Mouse (Mus musculus) neural tube, embryonic 12.5 days (tissue): ENCODE measurements around the gene Tmem178b. TPM values are rescaled to one million over a fixed set of nuclear protein-coding genes. Genes with fewer than 3 reads are reported as not detected.

Experiments used
- ATAC-seq: fragments of 200-750 bp; cut with Nextera tagmentation; 2 replicates; pipeline ENCODE4 v1.8.0; 2017; ENCODE audit warnings: low read depth, mild to moderate bottlenecking, moderate TSS enrichment, moderate library complexity; ENCODE audit not compliant: low FRiP score
- H3K27ac ChIP-seq: fragments of 300-500 bp; sonication (generic); 2 replicates; pipeline ENCODE4 v1.5.1; 2016
- H3K27me3 ChIP-seq: fragments of 300-500 bp; sonication (generic); replicated peaks from 2 replicates; pipeline ENCODE4 v1.6.1; 2016; ENCODE audit warnings: mild to moderate bottlenecking
- H3K36me3 ChIP-seq: fragments of 300-500 bp; sonication (generic); 2 replicates; pipeline ENCODE4 v1.6.1; 2016; ENCODE audit warnings: mild to moderate bottlenecking
- H3K4me1 ChIP-seq: fragments of 300-500 bp; sonication (generic); 2 replicates; pipeline ENCODE4 v1.6.1; 2016
- H3K4me2 ChIP-seq: fragments of 300-500 bp; sonication (generic); replicated peaks from 2 replicates; pipeline ENCODE4 v1.6.1; 2016; ENCODE audit warnings: mild to moderate bottlenecking
- H3K4me3 ChIP-seq: fragments of 300-500 bp; sonication (generic); 2 replicates; pipeline ENCODE4 v1.5.1; 2016
- H3K9ac ChIP-seq: fragments of 300-500 bp; sonication (generic); 2 replicates; pipeline ENCODE4 v1.6.1; 2016; ENCODE audit warnings: mild to moderate bottlenecking
- H3K9me3 ChIP-seq: fragments of 300-500 bp; sonication (generic); 2 replicates; pipeline ENCODE4 v1.6.1; 2016; ENCODE audit warnings: mild to moderate bottlenecking
- WGBS: fragments of 180-500 bp; shearing (Covaris S2); methylation state at CpG from one replicate; pipeline ENCODE4 v1.1.7; 2016; 5-methylcytosine and 5-hydroxymethylcytosine counted together
- polyA plus RNA-seq: library from polyadenylated mRNA; unstranded; fragments of >200 nt; fragmentation: Nextera tagmentation; extraction: Ambion mirVana; gene quantifications from 2 replicates; pipeline ENCODE4 v1.2.1, GENCODE M21; 2016

Tmem178b gene
- polyA plus RNA-seq, 1 experiment from 2014 or later = 19.5 TPM

GRCm38 (mm10) chr6:40048969-40049908, 176.2 kb downstream of the Tmem178b start:
- peak; percentile 57 for ATAC-seq
- H3K4me2 ChIP-seq = peak overlapping the region; percentile 30; the same call in 1 of the 2 replicates
- no peaks in the 10 kb centered on the region for H3K4me1 ChIP-seq
- H3K27me3 ChIP-seq = no peaks in the 10 kb centered on the region
- 43% methylated on average over 11 of the region's 11 CpGs for WGBS
- H3K4me3 ChIP-seq = no peak overlapping the region
- 0 out of 2 replicates have a peak overlapping the region, but pooled peaks have one; percentile 21 for H3K9ac ChIP-seq
- H3K36me3 ChIP-seq = no peaks in the 10 kb centered on the region
- H3K9me3 ChIP-seq = no peaks in the 10 kb centered on the region
- no peak overlapping the region for H3K27ac ChIP-seq

- H3K4me2 ChIP-seq = no peak overlapping the region
- no peaks in the 10 kb centered on the region for H3K36me3 ChIP-seq
- H3K9ac ChIP-seq = no peak overlapping the region
- WGBS = 55% methylated on average over 6 of the region's 6 CpGs
- no peak overlapping the region for H3K4me3 ChIP-seq
- peak; percentile 61 for ATAC-seq
- no peaks in the 10 kb centered on the region for H3K9me3 ChIP-seq
- no peaks in the 10 kb centered on the region for H3K27me3 ChIP-seq
- H3K4me1 ChIP-seq = no peaks in the 10 kb centered on the region
- H3K27ac ChIP-seq = no peak overlapping the region
These were observed 176.9 kb downstream of the Tmem178b start for GRCm38 (mm10) chr6:40049909-40050484.

- H3K27ac ChIP-seq = no peak overlapping the region
- H3K36me3 ChIP-seq = no peaks in the 10 kb centered on the region
- no peaks in the 10 kb centered on the region for H3K9me3 ChIP-seq
- no peak overlapping the region for H3K9ac ChIP-seq
- 86% methylated on average over 2 of the region's 2 CpGs for WGBS
- H3K27me3 ChIP-seq = no peaks in the 10 kb centered on the region
- no peak overlapping the region for H3K4me3 ChIP-seq
- H3K4me1 ChIP-seq = no peaks in the 10 kb centered on the region
- ATAC-seq = no peak
- no peak overlapping the region for H3K4me2 ChIP-seq
These were observed 178.6 kb downstream of the Tmem178b start for GRCm38 (mm10) chr6:40051698-40052097.

- no peaks in the 10 kb centered on the region for H3K9me3 ChIP-seq
- no peaks in the 10 kb centered on the region for H3K36me3 ChIP-seq
- no peak overlapping the region for H3K27ac ChIP-seq
- ATAC-seq = no peak
- H3K4me3 ChIP-seq = no peak overlapping the region
- WGBS = 84% methylated on average over 1 of the region's 1 CpGs
- H3K27me3 ChIP-seq = no peaks in the 10 kb centered on the region
- no peak overlapping the region for H3K9ac ChIP-seq
- H3K4me2 ChIP-seq = no peak overlapping the region
- H3K4me1 ChIP-seq = no peaks in the 10 kb centered on the region
These were observed 179.5 kb downstream of the Tmem178b start for GRCm38 (mm10) chr6:40052593-40052992.

- WGBS = 73% methylated on average over 3 of the region's 3 CpGs
- no peak overlapping the region for H3K4me2 ChIP-seq
- H3K27me3 ChIP-seq = no peaks in the 10 kb centered on the region
- no peak for ATAC-seq
- H3K27ac ChIP-seq = no peak overlapping the region
- H3K4me1 ChIP-seq = 0 out of 2 replicates have a peak, but pooled peaks cover 5% of the 10 kb centered on the region
- no peaks in the 10 kb centered on the region for H3K36me3 ChIP-seq
- no peak overlapping the region for H3K4me3 ChIP-seq
- H3K9ac ChIP-seq = no peak overlapping the region
- H3K9me3 ChIP-seq = no peaks in the 10 kb centered on the region
These were observed 186.4 kb downstream of the Tmem178b start for GRCm38 (mm10) chr6:40059466-40059865.

- no peaks in the 10 kb centered on the region for H3K9me3 ChIP-seq
- H3K4me2 ChIP-seq = no peak overlapping the region
- no peaks in the 10 kb centered on the region for H3K36me3 ChIP-seq
- 0 out of 2 replicates have a peak, but pooled peaks cover 5% of the 10 kb centered on the region for H3K4me1 ChIP-seq
- no peak for ATAC-seq
- H3K27ac ChIP-seq = no peak overlapping the region
- H3K9ac ChIP-seq = no peak overlapping the region
- 76% methylated on average over 5 of the region's 5 CpGs for WGBS
- no peaks in the 10 kb centered on the region for H3K27me3 ChIP-seq
- H3K4me3 ChIP-seq = no peak overlapping the region
These were observed 188.5 kb downstream of the Tmem178b start for GRCm38 (mm10) chr6:40061327-40062189.

- no peak for ATAC-seq
- Histone ChIP-seq H3K36me3 (no peaks in the 10 kb centered on the region), H3K9ac (no peak overlapping the region), H3K4me2 (no peak overlapping the region), H3K9me3 (no peaks in the 10 kb centered on the region), H3K27me3 (no peaks in the 10 kb centered on the region), H3K4me3 (no peak overlapping the region), H3K4me1 (0 out of 2 replicates have a peak, but pooled peaks cover 5% of the 10 kb centered on the region), H3K27ac (no peak overlapping the region)
- WGBS = 90% methylated on average over 7 of the region's 7 CpGs
These were observed 189.1 kb downstream of the Tmem178b start for GRCm38 (mm10) chr6:40062190-40062501.

- Histone ChIP-seq H3K9me3 (no peaks in the 10 kb centered on the region), H3K4me1 (0 out of 2 replicates have a peak, but pooled peaks cover 5% of the 10 kb centered on the region), H3K4me2 (no peak overlapping the region), H3K27ac (no peak overlapping the region), H3K36me3 (no peaks in the 10 kb centered on the region), H3K9ac (no peak overlapping the region), H3K27me3 (no peaks in the 10 kb centered on the region), H3K4me3 (no peak overlapping the region)
- ATAC-seq = no peak
- 74% methylated on average over 1 of the region's 1 CpGs for WGBS
These were observed 190.4 kb downstream of the Tmem178b start for GRCm38 (mm10) chr6:40063438-40063837.

- no peak overlapping the region for H3K27ac ChIP-seq
- no peak overlapping the region for H3K9ac ChIP-seq
- 0 out of 2 replicates have a peak, but pooled peaks cover 5% of the 10 kb centered on the region for H3K4me1 ChIP-seq
- WGBS = 74% methylated on average over 1 of the region's 1 CpGs
- H3K4me3 ChIP-seq = no peak overlapping the region
- no peak for ATAC-seq
- no peaks in the 10 kb centered on the region for H3K9me3 ChIP-seq
- H3K4me2 ChIP-seq = no peak overlapping the region
- no peaks in the 10 kb centered on the region for H3K27me3 ChIP-seq
- no peaks in the 10 kb centered on the region for H3K36me3 ChIP-seq
These were observed 190.8 kb downstream of the Tmem178b start for GRCm38 (mm10) chr6:40063899-40064298.

- no peaks in the 10 kb centered on the region for H3K36me3 ChIP-seq
- no peaks in the 10 kb centered on the region for H3K9me3 ChIP-seq
- H3K4me2 ChIP-seq = no peak overlapping the region
- no peak overlapping the region for H3K4me3 ChIP-seq
- no peak for ATAC-seq
- H3K4me1 ChIP-seq = 0 out of 2 replicates have a peak, but pooled peaks cover 5% of the 10 kb centered on the region
- no peak overlapping the region for H3K27ac ChIP-seq
- H3K9ac ChIP-seq = no peak overlapping the region
- 75% methylated on average over 2 of the region's 2 CpGs for WGBS
- no peaks in the 10 kb centered on the region for H3K27me3 ChIP-seq
These were observed 191.3 kb downstream of the Tmem178b start for GRCm38 (mm10) chr6:40064342-40064741.

GRCm38 (mm10) chr6:40068467-40068866, 195.4 kb downstream of the Tmem178b start:
- ATAC-seq = no peak
- no peak overlapping the region for H3K27ac ChIP-seq
- H3K4me3 ChIP-seq = no peak overlapping the region
- no peaks in the 10 kb centered on the region for H3K9me3 ChIP-seq
- H3K9ac ChIP-seq = no peak overlapping the region
- H3K4me2 ChIP-seq = no peak overlapping the region
- 87% methylated on average over 6 of the region's 6 CpGs for WGBS
- H3K27me3 ChIP-seq = no peaks in the 10 kb centered on the region
- H3K4me1 ChIP-seq = no peaks in the 10 kb centered on the region
- no peaks in the 10 kb centered on the region for H3K36me3 ChIP-seq

- no peaks in the 10 kb centered on the region for H3K4me1 ChIP-seq
- H3K4me3 ChIP-seq = no peak overlapping the region
- WGBS = 76% methylated on average over 3 of the region's 3 CpGs
- no peaks in the 10 kb centered on the region for H3K27me3 ChIP-seq
- H3K9me3 ChIP-seq = no peaks in the 10 kb centered on the region
- no peaks in the 10 kb centered on the region for H3K36me3 ChIP-seq
- ATAC-seq = no peak
- no peak overlapping the region for H3K9ac ChIP-seq
- H3K4me2 ChIP-seq = no peak overlapping the region
- H3K27ac ChIP-seq = no peak overlapping the region
These were observed 197.9 kb downstream of the Tmem178b start for GRCm38 (mm10) chr6:40071007-40071406.
